Mouse (Mus musculus): Measurements from ENCODE around the gene Tmem242.

DNA sequence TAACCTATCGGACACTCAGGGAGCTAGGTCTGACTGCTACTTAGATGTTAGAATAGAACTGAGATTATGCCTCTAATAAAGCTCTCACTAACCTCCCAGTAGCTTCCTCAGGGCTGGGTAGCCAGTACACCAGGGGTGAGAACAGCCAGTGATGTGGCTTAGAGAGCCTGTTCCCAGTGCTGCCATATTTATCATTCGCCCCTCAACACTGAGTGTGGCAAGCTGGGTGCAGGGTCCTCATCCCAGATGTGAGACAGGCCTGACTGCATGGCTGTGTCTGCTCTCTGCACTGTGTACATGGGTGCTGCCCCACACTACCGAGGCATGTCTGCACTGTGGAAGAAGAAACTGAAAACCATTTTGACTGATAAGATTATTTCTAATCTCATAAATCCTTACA is 26.0 kb downstream of the Tmem242 start:
- TF ChIP-seq CTCF (IDR thresholded peaks at IDR 0.05; ENCODE audit: extremely low read depth, insufficient read depth, low read length) (no peak), POLR2A (IDR thresholded peaks at IDR 0.05; ENCODE audit: extremely low read depth, insufficient read depth, low read length) (no peak)

Measured in cortical plate, adult 2 months (tissue).